14 mouse cellular contexts compared by ENCODE assay signal in genomic region chr1:73672239-73672638, GRCm38 (mm10).
DNase-seq lines count a peak whose midpoint lies in the region; ATAC-seq lines count a peak whose summit lies in the region.
"Had no signal": no experiment of that assay in that cellular context is flagged by ENCODE, and none has a peak within 500 bp of the region (broad histone marks: within the 10 kb centered on the region; RNA-seq: fewer than 3 reads in every experiment).

No protein-coding gene starts in this region.

- peak overlapping the region; percentile 29 for H3K27ac ChIP-seq in heart, embryonic 12.5 days (ENCODE audit: poor library complexity, severe bottlenecking)
- no peak overlapping the region for H3K27ac ChIP-seq in hindbrain, embryonic 14.5 days
- no peak overlapping the region for H3K27ac ChIP-seq in hindbrain, embryonic 16.5 days (ENCODE audit: low read depth, low read length)

- no peak overlapping the region for H3K4me2 ChIP-seq in heart, embryonic 12.5 days
- H3K4me2 ChIP-seq in hindbrain, embryonic 14.5 days (replicated peaks), result no peak overlapping the region
- H3K4me2 ChIP-seq in hindbrain, embryonic 16.5 days (ENCODE audit: low read length), result no peak overlapping the region
- H3K4me2 ChIP-seq: liver, embryonic 11.5 days had no signal

- peak; percentile 9 for DNase-seq in lung, postnatal 36 days
- DNase-seq in lung, postnatal 14 days, result no peak
- DNase-seq in gastrocnemius, postnatal 10 days, result peak; percentile 13
- DNase-seq in ovary, postnatal 10 days (ENCODE audit: low spot score), result peak; percentile 26
- no peak for DNase-seq in hindbrain, embryonic 14.5 days (ENCODE audit: low spot score)
- no peak for DNase-seq in embryo, embryonic 11 days
- DNase-seq: cerebellum, adult 18-20 months; kidney, postnatal 14 days; thymus, postnatal 25 days had no signal

- H3K27me3 ChIP-seq in heart, embryonic 12.5 days (replicated peaks), result no peaks in the 10 kb centered on the region
- H3K27me3 ChIP-seq in hindbrain, embryonic 14.5 days (ENCODE audit: control insufficient read depth, insufficient read depth, low read length), result no peaks in the 10 kb centered on the region
- H3K27me3 ChIP-seq in hindbrain, embryonic 16.5 days (replicated peaks; ENCODE audit: control insufficient read depth, insufficient read depth, low read length), result no peaks in the 10 kb centered on the region

- 35% methylated on average over 4 of the region's 4 CpGs for WGBS in heart, embryonic 12.5 days
- 91% methylated on average over 4 of the region's 4 CpGs for WGBS in hindbrain, embryonic 14.5 days
- WGBS in hindbrain, embryonic 16.5 days, result 75% methylated on average over 4 of the region's 4 CpGs

- ATAC-seq in heart, embryonic 12.5 days (ENCODE audit: insufficient number of reproducible peaks, low FRiP score), result peak; percentile 59
- no peak for ATAC-seq in hindbrain, embryonic 14.5 days (ENCODE audit: low FRiP score)
- no peak for ATAC-seq in hindbrain, embryonic 16.5 days
- ATAC-seq: CD4-positive, CD25-positive, alpha-beta regulatory T cell, adult 4 months had no signal

- H3K9ac ChIP-seq in heart, embryonic 12.5 days, result no peak overlapping the region
- no peak overlapping the region for H3K9ac ChIP-seq in hindbrain, embryonic 14.5 days
- H3K9ac ChIP-seq in hindbrain, embryonic 16.5 days (ENCODE audit: low read depth, low read length), result no peak overlapping the region

- H3K4me3 ChIP-seq in heart, embryonic 12.5 days, result no peak overlapping the region
- H3K4me3 ChIP-seq in hindbrain, embryonic 14.5 days (replicated peaks; ENCODE audit: low read length), result no peak overlapping the region
- no peak overlapping the region for H3K4me3 ChIP-seq in hindbrain, embryonic 16.5 days (ENCODE audit: low read length)
- H3K4me3 ChIP-seq: myocyte had no signal

- no peaks in the 10 kb centered on the region for H3K9me3 ChIP-seq in heart, embryonic 12.5 days (replicated peaks)
- H3K9me3 ChIP-seq in hindbrain, embryonic 14.5 days (ENCODE audit: control insufficient read depth, low read length), result no peaks in the 10 kb centered on the region
- H3K9me3 ChIP-seq in hindbrain, embryonic 16.5 days (ENCODE audit: control insufficient read depth, low read length), result no peaks in the 10 kb centered on the region

- peaks cover 25% of the 10 kb centered on the region for H3K4me1 ChIP-seq in heart, embryonic 12.5 days (replicated peaks)
- H3K4me1 ChIP-seq in hindbrain, embryonic 14.5 days (replicated peaks; ENCODE audit: control insufficient read depth, insufficient read depth, low read length), result no peaks in the 10 kb centered on the region
- H3K4me1 ChIP-seq in hindbrain, embryonic 16.5 days (ENCODE audit: control insufficient read depth, insufficient read depth, low read depth, low read length), result no peaks in the 10 kb centered on the region

- H3K36me3 ChIP-seq in heart, embryonic 12.5 days, result no peaks in the 10 kb centered on the region
- no peaks in the 10 kb centered on the region for H3K36me3 ChIP-seq in hindbrain, embryonic 14.5 days (replicated peaks; ENCODE audit: control insufficient read depth, insufficient read depth)
- no peaks in the 10 kb centered on the region for H3K36me3 ChIP-seq in hindbrain, embryonic 16.5 days (ENCODE audit: control insufficient read depth, insufficient read depth, low read length)

Comparison
In these comparisons a context has a peak if more than half of its experiments do, and no peak if none do; other contexts are left out.
1. DNase-seq: peak in lung, postnatal 36 days (single experiment), gastrocnemius, postnatal 10 days (single experiment) and ovary, postnatal 10 days (single experiment); none in lung, postnatal 14 days (single experiment), hindbrain, embryonic 14.5 days (single experiment) and embryo, embryonic 11 days (single experiment).